Mouse (Mus musculus) liver, adult 2 months (tissue): ENCODE results near the gene Dock6.

Source experiments
- CTCF ChIP-seq: fragments of 200-500 bp; IDR thresholded peaks from 2 replicates; pipeline ENCODE4 v1.5.1; 2011; ENCODE audit warnings: low read depth, low read length, control low read depth
- POLR2A ChIP-seq: fragments of 200-500 bp; IDR thresholded peaks from 2 replicates; pipeline ENCODE4 v1.6.1; 2011; ENCODE audit warnings: low read length, control low read depth; ENCODE audit not compliant: insufficient read depth; ENCODE audit errors: extremely low read depth

- TF ChIP-seq POLR2A (no peak), CTCF (no peak)
Measured at GRCm38 (mm10) chr9:21824366-21824765, 28.1 kb downstream of the Dock6 start.
